Mouse (Mus musculus) cerebellum, adult (tissue): ENCODE measurements around the gene Drd4.

ENCODE experiments used
- ATAC-seq: cut with Nextera tagmentation; 2 replicates; pipeline ENCODE4 v1.9.2; 2017; ENCODE audit warnings: mild to moderate bottlenecking, moderate library complexity, mixed read lengths; ENCODE audit not compliant: insufficient number of reproducible peaks, low FRiP score, low TSS enrichment

Gene Drd4

DNA sequence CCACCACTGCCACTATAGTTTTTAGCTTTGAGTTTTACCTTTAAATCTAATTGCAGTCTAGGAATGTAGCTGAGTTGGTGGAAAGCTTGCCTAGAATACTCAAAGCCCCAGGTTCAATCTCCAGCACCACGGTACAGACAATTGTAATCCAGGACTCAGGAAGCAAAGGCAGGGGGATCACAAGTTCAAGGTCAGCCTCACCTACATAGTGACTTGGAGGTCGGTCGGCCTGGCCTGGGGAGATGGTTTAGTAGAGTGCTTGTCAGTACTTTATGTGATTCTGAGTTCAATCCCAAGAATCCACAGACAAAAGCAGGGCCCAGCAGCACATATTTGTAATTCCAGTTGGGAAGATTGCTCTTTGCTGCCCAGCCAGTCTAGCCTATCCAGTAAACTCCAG, 3.8 kb upstream of the Drd4 start:
- ATAC-seq, result no peak

DNA sequence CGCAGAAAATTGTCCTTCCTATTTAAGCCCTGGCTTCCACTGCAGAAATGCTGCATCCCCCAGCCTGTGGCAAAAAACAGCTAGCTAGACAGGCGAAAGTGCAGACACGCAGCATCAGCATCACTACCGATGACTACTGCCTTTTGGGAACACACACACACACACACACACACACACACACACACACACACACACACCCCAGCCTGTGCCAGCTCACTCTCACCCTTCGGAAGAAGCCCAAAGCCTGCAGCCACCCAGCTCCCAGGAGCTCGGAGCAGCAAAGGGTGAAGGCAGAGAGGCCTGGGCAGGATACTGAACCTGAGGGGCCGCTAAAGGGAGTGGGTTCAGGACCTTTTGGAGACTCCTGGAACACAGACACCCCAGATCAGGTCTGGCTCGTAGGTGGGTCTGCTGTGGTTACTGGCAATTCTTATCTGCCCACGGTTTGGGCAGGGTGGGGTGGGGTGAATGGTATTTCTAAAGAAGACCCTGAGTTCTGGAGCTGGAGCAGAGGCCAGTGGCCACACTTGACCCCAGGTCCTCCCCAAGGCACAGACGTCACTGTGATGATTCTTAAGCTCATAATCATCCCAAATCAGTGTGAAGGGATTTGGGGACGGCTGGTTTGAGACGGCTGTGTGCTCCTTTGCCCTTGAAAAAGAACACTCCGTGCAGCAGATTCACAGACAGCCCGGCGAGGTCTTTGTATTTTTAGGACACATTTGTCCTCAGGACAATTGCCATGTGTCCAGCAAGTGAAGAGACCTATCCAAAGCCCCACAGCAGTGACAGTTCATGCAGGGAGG, 980 bp downstream of the Drd4 start:
- no peak for ATAC-seq

DNA sequence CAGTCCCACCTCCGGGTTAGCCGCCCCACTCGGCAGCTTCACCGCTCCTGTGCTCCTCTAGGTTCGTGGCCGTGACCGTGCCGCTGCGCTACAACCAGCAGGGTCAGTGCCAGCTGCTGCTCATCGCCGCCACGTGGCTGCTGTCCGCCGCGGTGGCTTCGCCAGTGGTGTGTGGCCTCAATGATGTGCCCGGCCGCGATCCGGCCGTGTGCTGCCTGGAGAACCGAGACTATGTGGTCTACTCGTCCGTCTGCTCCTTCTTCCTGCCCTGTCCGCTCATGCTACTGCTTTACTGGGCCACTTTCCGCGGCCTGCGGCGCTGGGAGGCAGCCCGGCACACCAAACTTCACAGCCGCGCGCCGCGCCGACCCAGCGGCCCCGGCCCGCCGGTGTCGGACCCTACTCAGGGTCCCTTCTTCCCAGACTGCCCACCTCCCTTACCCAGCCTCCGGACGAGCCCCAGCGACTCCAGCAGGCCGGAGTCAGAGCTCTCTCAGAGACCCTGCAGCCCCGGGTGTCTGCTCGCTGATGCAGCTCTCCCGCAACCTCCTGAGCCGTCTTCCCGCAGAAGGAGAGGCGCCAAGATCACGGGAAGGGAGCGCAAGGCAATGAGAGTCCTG, 2.2 kb downstream of the Drd4 start:
- ATAC-seq, result no peak

DNA sequence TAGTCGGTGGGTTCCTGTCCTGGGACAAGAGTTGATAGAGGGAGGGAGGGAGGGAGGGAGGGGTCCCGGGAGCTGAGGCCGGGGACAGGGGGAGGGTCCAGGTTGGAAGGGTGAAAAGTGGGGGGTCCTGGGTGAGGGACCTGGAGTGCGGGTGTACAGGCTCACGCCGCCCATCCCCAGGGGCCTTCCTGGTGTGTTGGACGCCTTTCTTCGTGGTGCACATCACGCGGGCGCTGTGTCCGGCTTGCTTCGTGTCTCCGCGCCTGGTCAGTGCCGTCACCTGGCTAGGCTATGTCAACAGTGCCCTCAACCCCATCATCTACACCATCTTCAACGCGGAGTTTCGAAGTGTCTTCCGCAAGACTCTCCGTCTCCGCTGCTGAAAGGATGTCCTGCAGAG, 2.7 kb downstream of the Drd4 start:
- ATAC-seq, result no peak

DNA sequence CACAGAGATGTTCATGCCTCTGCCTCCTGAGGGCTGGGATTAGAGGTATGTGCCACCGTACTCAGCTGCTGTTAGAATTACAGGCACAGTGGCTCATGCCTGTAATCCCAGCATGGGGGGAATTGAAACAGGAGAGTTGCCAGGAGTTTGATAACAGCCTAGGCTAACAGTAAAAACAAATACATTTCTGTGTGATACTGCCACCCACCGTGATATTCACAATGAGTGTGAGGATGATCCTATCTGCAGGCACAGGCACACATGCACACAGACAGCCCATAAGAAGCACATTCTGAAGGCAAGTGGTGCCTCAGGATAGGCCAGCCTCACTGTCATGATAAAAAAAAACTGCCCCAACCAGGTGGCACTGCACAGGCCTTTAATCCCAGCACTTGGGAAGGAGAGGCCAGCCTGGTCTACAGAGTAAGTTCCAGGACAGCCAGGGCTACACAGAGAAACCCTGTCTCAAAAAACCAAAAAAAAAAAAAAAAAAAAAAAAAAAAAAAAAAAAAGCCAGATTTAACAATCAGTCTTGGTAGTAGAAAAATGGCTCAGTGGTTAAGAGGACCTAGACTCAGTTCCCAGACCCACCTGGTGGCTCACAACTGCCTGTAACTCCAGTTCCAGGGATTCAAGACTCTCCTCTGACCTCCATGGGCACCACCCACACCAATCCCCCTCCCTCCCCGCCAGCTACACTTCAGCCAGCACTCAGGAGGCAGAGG, 6.3 kb downstream of the Drd4 start:
- no peak for ATAC-seq

DNA sequence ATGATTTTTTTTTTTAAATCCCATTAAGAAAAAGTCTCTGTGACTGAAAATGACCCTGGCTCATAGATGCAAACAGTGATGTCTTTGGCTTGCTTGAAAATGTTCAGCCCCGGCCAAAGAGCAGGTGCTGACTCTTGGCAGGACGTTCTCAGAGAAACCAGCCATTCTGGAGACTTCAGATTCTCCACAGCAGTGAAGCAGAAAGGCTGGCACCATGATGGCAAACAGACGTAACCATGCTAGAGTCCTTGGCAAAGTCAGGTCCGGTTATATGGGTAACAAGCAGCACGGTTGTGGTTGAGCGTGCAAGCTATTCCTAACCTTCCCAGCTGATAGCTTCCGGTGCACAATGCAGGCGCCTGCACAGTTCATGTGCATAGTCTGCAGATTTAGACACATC, 7.4 kb downstream of the Drd4 start:
- ATAC-seq, result no peak

DNA sequence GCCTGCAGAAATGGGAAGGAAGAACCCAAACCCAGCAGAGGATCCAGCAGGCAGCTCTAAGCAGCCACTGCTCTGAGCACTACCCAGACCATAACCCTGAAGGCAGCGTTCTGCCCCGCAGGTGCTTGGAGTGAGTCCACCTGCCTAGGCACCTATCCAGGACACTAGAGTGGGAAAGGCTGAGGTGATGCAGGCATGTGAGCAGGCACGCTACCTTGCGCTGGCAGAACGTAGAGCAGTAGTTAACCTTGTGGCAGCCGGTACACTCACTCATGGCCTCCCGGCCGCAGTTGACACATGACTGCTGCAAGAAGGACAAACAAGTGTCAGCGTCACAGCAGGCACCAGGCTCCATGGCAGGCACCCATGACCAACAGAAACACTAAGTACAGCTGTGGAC, 9.6 kb downstream of the Drd4 start:
- no peak for ATAC-seq

DNA sequence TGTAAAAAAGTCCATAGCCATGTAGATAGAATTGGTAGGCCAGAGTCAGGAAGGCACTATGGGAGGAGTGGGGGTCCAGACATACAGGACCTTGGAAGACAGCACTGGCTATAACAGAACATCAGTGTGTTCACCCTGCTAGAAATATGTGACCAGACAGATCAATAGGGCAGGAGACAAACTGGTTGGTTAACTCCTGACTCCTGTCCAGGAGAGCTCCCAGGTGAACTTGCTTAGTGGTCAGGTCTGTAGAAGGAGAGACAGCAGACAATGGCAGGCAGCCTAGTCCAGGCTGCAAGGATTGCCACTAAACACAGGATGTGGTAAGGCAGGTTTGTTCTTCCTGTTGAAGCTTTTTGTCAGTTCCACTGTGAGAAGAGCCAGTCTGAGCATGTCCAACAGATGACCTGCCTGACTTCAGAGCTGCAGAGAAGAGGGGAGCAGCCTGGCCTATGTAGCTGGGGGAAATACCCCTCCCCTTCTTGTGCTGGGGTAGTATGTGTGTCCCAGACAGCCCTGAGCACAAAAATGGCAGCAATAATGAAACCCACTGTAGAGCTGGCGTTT, 11.0 kb downstream of the Drd4 start:
- ATAC-seq, result no peak

DNA sequence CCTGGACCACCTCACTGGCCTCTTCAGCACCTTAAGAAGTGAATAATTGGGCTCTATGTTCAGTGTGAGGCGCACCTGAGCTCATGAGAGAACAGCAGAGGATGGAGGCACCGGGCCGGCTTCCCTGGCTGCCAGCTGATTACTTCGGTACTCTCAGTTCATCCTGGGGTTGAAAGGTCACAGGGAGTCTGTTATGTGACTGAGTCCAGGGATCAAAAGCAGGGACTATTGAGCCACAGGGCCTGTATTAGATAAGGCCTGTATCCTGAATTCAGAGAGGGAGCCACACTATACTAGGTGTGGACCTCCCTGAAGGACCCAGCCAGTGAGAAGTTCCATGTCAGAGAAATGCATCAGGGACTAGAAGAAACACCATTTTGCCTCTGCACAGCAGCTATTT, 12.7 kb downstream of the Drd4 start:
- no peak for ATAC-seq

DNA sequence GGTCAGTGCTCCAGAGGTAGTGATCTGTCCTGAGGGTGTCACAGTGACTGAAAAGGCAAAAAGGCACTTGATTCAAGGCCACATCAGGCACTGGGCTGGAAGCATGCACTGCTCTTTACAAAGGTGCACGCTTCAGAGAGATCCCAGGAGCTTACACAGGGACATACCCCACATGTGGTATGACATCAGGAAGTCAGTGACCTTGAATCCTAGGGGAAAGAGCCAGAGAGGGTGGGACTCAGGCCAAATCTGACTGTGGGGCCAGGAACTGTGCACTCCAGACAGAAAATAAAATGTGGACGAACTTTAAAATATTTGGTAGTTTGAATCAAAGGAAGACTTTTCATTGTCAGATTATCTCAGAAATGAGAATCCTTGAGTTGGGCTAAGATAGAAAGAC, 22.6 kb downstream of the Drd4 start:
- ATAC-seq, result no peak

DNA sequence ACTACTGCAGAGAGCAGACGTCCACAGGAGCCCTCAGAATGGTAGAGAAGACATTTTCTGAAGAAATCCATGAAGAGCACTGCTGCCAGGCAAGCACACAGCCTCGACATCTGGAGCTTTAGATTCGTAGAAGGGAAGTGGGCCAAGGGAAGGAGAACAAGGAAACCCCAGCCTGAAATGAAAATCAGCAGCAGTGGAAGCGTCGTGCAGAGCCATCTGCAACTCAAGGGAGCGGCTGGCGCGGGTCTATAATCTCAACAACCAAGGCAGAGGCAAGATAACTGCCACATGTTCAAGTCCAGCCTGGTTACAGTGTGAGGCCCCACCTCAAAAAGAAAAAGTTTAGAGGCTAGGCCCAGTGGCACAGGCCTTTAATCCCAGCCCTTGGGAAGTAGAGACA, 23.3 kb downstream of the Drd4 start:
- ATAC-seq, result no peak

DNA sequence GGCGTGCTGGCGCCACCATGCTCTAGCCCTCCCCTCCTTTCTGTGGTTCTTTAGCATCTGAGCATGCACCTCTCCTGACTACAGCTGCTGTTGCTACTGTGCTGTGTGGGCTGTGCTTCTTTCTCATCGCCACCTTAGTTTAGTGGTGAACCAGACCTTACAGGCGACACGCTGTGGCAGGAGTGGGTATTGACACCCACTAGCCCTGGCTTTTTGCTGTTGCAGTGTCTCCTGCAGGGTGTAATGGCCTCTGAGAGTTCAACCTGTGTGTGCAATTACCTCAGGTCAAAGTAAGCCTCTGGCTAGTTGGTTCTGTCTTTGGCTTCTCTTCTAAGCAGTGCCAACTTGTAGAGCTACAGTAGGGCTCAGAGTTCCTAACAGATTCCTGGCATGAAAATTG, 24.2 kb downstream of the Drd4 start:
- no peak for ATAC-seq

DNA sequence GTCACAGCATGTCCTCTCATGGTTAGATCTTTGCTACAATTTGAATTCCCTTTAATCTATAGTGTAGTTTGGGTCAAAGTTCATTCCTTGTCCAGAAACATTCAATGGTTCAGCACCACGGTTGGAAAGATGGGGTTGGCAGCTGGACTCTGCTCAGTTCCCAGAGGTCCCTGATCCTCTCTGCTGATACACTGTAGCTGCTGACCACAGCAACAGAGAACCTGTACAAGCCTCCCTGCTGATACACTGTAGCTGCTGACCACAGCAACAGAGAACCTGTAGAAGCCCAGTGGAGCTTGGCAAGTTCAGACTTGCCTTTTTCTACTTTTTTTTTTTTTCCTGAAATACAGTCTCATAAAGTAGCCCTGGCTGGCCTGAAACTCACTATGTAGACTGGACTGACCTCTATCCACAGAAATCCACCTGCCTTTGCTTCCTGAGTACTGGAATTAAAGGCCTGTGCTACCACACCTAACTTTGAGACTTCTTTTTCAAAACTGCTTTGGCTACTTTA, 25.9 kb downstream of the Drd4 start:
- ATAC-seq, result no peak

DNA sequence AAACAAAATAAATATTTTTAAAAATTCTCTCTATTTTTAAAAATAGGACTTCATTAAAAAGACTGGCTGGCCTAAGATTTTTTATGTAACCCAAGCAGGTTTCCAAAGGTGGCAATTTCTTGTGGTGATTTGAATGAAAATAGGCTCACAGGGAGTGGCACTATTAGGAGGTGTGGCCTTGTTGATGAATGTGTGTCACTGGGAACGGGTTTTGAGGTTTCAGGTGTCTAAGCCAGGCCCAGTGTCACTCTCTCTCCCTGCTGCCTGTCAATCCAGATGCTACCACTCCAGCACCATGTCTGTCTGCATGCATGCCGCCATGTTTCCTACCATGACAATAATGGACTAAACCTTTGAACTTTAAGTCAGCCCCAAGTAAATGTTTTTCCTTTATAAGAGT, 27.6 kb downstream of the Drd4 start:
- no peak for ATAC-seq

DNA sequence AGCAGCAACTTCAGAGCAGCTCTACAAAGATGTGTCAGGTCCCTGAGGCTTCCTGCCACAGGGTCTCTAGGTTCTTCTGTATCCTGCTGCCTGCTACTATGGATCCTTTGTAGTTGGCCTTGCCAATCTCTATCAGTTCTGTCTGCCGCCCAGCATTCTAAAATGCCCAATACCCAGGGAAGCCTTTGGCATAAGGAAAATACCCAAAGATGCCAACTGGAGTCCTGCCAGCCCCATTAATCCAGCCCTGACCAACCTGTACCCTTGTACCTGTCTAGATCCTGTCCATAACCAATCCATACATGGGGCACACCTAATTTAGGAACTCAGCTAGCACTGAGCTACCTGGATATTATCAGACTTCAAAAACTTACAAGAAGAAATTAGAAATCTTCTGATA, 32.9 kb downstream of the Drd4 start:
- ATAC-seq, result no peak

DNA sequence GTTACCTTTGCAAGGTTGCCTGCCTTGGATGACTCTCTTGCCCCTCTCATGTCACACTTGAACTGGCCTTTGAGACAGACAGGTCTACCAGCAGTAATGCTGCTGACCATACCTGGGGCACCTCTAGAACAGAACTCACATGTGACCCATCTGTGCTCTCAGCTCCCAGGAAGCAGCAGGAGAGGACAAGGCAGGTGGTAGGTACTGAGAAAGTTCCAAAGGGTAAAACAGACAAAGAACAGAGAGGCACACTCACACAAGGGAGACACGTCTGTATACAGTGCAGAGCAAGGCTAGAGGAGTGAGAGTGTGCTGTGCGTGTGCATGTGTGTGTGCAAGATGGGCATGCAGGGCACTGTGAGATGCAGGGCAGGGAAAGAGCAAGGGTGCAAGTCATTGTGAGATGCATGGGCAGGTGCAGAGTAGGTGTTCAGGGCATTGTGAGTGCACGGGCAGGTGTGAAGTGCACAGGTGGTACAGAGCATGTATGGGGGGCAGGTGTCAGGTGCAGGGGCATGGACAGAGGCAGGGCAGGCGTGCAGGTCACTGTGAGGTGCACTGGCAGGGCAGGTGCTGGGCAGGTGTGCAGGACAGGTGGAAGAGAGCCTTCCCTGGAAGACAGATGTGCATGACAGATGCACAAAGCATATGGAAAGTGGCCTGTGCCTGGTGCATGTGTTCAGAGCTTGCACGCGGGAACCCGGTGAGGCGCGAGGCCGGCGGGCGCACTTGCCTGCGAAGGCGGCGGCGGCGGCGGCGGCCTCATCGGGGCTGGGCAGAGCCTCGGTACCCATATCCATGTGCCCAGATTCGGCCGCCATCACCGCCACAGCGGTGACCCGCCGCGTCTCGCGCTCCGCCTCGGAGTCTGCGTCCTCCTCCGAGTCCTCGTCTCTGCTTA, 35.0 kb downstream of the Drd4 start:
- ATAC-seq, result no peak; the same call in 1 of the 2 replicates

DNA sequence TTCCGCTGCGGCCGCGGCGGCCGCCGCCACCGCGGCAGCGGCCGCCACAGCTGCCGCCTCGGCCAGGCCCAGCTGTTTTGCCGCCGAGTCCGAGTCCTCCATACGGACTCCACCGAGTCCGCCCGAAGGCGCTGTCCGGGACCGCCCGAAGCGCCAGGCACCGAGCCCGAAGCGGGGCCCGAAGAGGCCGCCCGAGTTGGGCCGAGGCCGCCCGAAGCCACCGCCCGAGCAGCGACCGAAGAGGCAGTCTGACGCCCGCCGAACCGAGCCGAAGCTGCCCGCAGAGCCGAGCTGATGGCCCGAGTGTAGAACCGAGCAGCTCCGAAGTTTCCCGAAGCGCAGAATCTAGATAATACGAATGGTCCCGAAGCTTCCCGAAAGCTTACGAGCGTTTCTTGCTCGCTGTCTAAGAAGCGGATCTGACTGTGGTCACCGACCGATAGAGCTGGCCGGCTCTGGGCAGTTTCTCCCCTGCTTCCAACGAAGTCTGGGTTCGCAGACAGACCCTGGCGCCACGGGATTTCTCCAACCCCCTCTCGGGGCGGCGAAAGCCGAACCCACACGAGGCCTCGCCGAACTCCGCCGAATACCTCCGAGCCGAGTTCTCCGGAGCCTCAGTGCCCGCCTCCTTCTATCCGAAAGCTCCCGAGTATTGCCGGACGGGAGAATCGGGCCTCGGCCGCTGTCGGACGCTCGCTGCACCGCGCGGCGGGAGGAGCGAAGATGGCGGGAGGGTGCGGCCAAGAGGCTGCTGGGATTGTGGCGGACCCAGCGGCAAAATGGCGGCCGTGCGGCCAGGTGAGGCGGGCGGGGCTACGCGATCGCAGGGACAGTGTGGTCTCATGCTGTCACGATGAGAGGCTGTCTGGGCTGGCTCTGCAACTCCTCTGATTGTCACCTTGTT, 35.9 kb downstream of the Drd4 start, which contains the start of the genes Deaf1 and Tmem80:
Gene Deaf1 (minus strand): TSS at position 222 of the 904 bp plus-strand sequence.
Gene Tmem80 (plus strand): TSS at position 271 of the 904 bp plus-strand sequence.
- peak; percentile 88 for ATAC-seq

DNA sequence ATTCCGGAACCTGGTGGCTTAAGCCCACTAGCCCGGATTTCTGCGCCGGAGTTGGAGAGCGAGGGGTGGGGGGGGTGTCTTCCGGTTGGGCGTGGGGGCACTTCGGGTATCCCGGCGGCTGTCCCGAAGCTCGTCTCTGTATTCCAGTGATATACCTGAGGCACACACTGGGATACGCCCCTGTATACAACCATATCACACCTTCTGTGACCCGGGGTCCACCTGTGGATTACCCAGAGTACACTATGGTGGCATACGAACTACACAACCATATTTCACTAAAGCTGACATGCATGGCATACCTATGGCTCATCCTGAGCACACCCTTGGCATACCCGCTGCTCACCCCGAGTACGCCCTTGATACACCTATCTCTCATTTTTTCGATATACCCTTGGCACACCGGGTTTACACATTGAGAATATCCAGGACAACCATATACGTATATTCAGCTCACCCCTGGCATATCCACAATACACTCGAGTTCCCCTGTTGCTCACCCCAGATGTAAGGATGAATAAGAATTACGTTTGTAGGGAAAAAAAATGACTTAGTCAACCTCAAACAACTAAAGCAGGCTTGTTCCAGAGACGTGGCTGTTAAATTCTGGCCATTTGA, 36.7 kb downstream of the Drd4 start:
- ATAC-seq, result peak; percentile 5; the same call in 1 of the 2 replicates
